Mouse (Mus musculus) forebrain, embryonic 13.5 days (tissue): ENCODE measurements around the gene Dcaf5. TPM values are rescaled to one million over a fixed set of nuclear protein-coding genes. Genes with fewer than 3 reads are reported as not detected.
A peak's percentile ranks its signal among the peaks of the same experiment; 100 is the strongest.

Experiments
- ATAC-seq: fragments of 200-750 bp; cut with Nextera tagmentation; 2 replicates; pipeline ENCODE4 v1.8.0; 2017
- H3K27ac ChIP-seq: fragments of 300-500 bp; sonication (generic); 2 replicates; pipeline ENCODE4 v1.5.1; 2015; ENCODE audit warnings: inconsistent platforms, mild to moderate bottlenecking, moderate library complexity
- H3K27me3 ChIP-seq: fragments of 300-500 bp; sonication (generic); 2 replicates; pipeline ENCODE4 v1.6.1; 2015; ENCODE audit warnings: mild to moderate bottlenecking, inconsistent platforms
- H3K36me3 ChIP-seq: fragments of 300-500 bp; sonication (generic); 2 replicates; pipeline ENCODE4 v1.6.1; 2015; ENCODE audit warnings: mild to moderate bottlenecking, inconsistent platforms; ENCODE audit not compliant: poor library complexity, severe bottlenecking
- H3K4me1 ChIP-seq: fragments of 300-500 bp; sonication (generic); 2 replicates; pipeline ENCODE4 v1.6.1; 2015; ENCODE audit warnings: inconsistent platforms
- H3K4me2 ChIP-seq: fragments of 300-500 bp; sonication (generic); 2 replicates; pipeline ENCODE4 v1.6.1; 2015; ENCODE audit warnings: inconsistent platforms, mild to moderate bottlenecking, moderate library complexity
- H3K4me3 ChIP-seq: fragments of 300-500 bp; sonication (generic); 2 replicates; pipeline ENCODE4 v1.5.1; 2015; ENCODE audit warnings: mild to moderate bottlenecking, inconsistent platforms
- H3K9ac ChIP-seq: fragments of 300-500 bp; sonication (generic); 2 replicates; pipeline ENCODE4 v1.6.1; 2015; ENCODE audit warnings: mild to moderate bottlenecking, inconsistent platforms
- H3K9me3 ChIP-seq: fragments of 300-500 bp; sonication (generic); replicated peaks from 2 replicates; pipeline ENCODE4 v1.6.1; 2016; ENCODE audit warnings: inconsistent platforms
- WGBS: fragments of 180-500 bp; shearing (Covaris S2); methylation state at CpG from one replicate; pipeline ENCODE4 v1.1.7; 2015; 5-methylcytosine and 5-hydroxymethylcytosine counted together
- polyA plus RNA-seq: library from polyadenylated mRNA; unstranded; fragments of >200 nt; fragmentation: Nextera tagmentation; extraction: Ambion mirVana; gene quantifications from 2 replicates; pipeline ENCODE4 v1.2.1, GENCODE M21; 2015

Gene Dcaf5
- polyA plus RNA-seq, 1 experiment from 2014 or later = 16.1 TPM

DNA sequence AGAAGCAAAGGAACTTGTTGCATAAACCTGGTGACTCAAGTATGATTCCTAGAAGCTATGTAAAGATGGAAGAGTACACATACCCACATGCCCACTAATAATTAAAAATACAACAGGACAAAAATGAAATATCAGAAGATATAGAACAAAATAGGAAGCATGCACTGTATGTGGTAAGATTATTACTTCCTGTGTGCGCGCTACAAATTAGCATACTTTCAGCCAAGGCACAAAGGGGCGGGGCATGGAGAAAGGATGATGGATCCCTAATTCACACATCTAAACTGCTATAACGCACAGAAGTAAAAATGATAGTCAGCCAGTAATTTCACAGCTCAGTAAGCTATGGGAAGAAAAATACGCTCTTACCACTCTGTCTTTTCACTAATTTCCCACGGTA lies 32.3 kb downstream of the Dcaf5 start:
- Histone ChIP-seq H3K9me3 (no peaks in the 10 kb centered on the region), H3K27ac (no peak overlapping the region), H3K4me1 (no peaks in the 10 kb centered on the region), H3K4me2 (no peak overlapping the region), H3K36me3 (peaks cover 37% of the 10 kb centered on the region), H3K9ac (no peak overlapping the region), H3K4me3 (no peak overlapping the region), H3K27me3 (no peaks in the 10 kb centered on the region)
- WGBS = 91% methylated on average over 6 of the region's 6 CpGs
- ATAC-seq = no peak

DNA sequence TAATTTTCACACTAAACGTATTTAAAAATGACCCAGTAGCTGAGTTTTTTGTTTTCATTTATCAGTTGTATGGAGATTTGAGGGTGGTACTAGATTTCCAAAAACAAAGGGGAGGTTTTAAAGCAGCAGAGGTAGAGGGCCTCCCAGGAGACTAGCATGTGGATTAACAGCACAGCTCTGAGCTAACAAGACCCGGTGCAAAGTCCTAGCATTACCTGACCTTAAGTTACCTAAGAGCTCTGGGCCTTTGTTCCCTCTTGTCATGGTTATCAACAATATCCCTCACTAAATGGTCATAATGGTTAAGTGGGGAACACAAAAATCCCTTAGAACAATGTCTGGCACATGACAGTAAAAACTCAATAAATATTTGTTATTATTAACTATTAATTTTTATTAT lies 37.3 kb downstream of the Dcaf5 start:
- no peak overlapping the region for H3K27ac ChIP-seq
- H3K4me1 ChIP-seq = no peaks in the 10 kb centered on the region
- ATAC-seq = no peak
- no peak overlapping the region for H3K4me3 ChIP-seq
- no peaks in the 10 kb centered on the region for H3K27me3 ChIP-seq
- H3K9me3 ChIP-seq = no peaks in the 10 kb centered on the region
- no peak overlapping the region for H3K9ac ChIP-seq
- 90% methylated on average over 2 of the region's 2 CpGs for WGBS
- H3K4me2 ChIP-seq = no peak overlapping the region
- peaks cover 77% of the 10 kb centered on the region for H3K36me3 ChIP-seq

DNA sequence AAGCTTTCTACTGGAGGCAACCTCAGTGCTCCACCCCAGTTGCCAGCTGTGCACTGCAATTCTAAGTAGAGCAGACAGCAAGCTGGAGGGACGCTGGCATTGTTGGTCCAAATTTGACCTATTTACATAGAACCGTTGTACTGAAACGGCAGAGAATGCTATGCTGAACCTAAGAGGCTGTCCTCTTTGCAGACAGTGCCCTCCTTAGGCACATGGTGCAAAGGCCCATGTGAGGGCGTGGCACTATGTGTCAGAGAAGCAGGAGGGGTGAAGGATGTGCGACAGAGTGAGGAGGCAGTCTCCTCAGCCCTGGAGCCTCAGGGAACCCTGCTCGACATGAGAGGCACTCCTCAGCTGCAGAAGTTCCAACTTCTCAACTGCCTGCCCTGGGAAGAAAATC lies 40.0 kb downstream of the Dcaf5 start:
- no peaks in the 10 kb centered on the region for H3K9me3 ChIP-seq
- H3K4me2 ChIP-seq = no peak overlapping the region
- no peaks in the 10 kb centered on the region for H3K27me3 ChIP-seq
- WGBS = 72% methylated on average over 6 of the region's 6 CpGs
- H3K36me3 ChIP-seq = peaks cover 59% of the 10 kb centered on the region
- no peak for ATAC-seq
- H3K9ac ChIP-seq = no peak overlapping the region
- H3K27ac ChIP-seq = no peak overlapping the region
- H3K4me3 ChIP-seq = no peak overlapping the region
- no peaks in the 10 kb centered on the region for H3K4me1 ChIP-seq

DNA sequence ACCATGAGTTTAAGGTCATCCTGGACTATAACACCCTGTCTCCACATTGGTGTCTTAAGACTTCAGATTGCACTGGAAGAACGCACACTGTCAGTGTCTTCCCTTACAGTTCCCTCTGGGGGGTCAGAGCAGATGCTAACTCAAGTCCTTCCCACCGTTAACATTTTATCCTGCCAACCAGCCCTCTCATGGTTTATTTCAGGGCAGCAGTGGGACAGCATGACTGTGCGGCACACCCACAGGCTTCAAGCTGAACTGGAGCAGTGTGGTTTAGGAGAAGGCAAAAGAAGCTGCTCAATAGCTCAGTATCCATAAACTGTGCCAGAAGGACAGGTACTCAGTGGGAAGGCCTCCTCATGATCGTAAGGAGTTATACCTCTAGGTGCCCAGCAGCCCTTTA lies 41.1 kb downstream of the Dcaf5 start:
- no peak overlapping the region for H3K27ac ChIP-seq
- H3K4me1 ChIP-seq = no peaks in the 10 kb centered on the region
- H3K4me2 ChIP-seq = no peak overlapping the region
- H3K4me3 ChIP-seq = no peak overlapping the region
- peaks cover 52% of the 10 kb centered on the region for H3K36me3 ChIP-seq
- WGBS = 93% methylated on average over 4 of the region's 4 CpGs
- no peak overlapping the region for H3K9ac ChIP-seq
- H3K27me3 ChIP-seq = no peaks in the 10 kb centered on the region
- no peaks in the 10 kb centered on the region for H3K9me3 ChIP-seq
- ATAC-seq = no peak

DNA sequence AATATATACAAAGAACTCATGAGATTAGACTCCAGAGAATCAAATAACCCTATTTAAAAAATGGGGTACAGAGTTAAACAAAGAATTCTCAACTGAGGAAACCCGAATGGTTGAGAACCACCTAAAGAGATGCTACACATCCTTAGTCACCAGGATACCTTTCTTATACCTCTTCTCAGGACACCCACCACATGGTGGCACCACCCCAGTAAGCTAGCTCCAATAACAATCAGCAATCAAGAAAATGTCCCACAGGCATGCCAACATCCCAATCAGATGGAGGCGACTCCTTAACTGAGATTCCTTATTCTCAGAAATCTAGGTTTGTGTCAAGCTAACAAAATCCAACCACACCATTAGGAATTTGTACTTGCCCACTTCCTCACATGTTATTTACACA lies 42.4 kb downstream of the Dcaf5 start:
- no peak for ATAC-seq
- Histone ChIP-seq H3K9me3 (no peaks in the 10 kb centered on the region), H3K27me3 (no peaks in the 10 kb centered on the region), H3K4me3 (no peak overlapping the region), H3K4me2 (no peak overlapping the region), H3K9ac (no peak overlapping the region), H3K4me1 (no peaks in the 10 kb centered on the region), H3K36me3 (peaks cover 49% of the 10 kb centered on the region), H3K27ac (no peak overlapping the region)
- 90% methylated on average over 2 of the region's 2 CpGs for WGBS

DNA sequence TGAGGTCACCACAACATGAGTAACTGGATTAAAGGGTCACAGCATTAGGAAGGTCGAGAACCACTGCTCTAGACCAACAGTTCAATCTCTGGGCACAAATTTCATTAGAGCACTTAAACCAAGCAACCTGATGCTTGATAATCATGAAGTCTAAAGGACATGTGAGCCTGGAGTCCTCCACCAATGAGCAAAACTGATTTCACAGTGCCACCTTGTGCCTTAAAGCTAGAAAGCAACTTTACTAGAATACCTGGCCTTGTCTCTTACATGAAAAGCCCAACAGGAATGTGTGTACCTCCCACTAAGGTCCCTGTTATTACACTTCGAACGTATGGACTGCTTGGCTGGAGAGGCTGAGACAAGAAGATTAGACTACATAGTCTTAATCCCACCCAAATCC lies 47.0 kb downstream of the Dcaf5 start:
- H3K9me3 ChIP-seq = no peaks in the 10 kb centered on the region
- ATAC-seq = no peak
- no peak overlapping the region for H3K4me2 ChIP-seq
- 66% methylated on average over 3 of the region's 3 CpGs for WGBS
- no peaks in the 10 kb centered on the region for H3K4me1 ChIP-seq
- H3K4me3 ChIP-seq = no peak overlapping the region
- H3K27me3 ChIP-seq = no peaks in the 10 kb centered on the region
- peaks cover 11% of the 10 kb centered on the region for H3K36me3 ChIP-seq
- H3K9ac ChIP-seq = no peak overlapping the region
- H3K27ac ChIP-seq = no peak overlapping the region

DNA sequence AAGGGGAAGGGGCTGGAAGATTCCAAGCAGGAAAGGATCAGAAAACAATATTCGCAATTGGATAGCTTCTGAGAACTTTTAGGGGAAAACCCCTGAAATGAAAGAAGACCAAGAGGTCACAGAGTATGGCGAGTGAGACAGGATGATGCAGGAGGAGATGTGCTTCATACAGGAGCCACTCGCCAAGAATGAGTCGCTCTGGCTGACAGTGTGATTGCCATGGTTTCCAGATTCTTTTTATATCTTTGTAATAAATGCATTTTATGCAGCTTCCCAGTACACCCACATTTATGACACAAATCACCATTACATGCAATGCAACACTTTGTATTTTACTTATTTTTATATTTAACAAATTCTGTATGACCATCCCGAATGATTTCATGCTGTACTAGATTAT lies 49.1 kb downstream of the Dcaf5 start:
- H3K9me3 ChIP-seq = no peaks in the 10 kb centered on the region
- H3K9ac ChIP-seq = no peak overlapping the region
- no peak overlapping the region for H3K4me2 ChIP-seq
- H3K27ac ChIP-seq = no peak overlapping the region
- ATAC-seq = no peak
- H3K4me3 ChIP-seq = no peak overlapping the region
- H3K27me3 ChIP-seq = no peaks in the 10 kb centered on the region
- peaks cover 14% of the 10 kb centered on the region for H3K36me3 ChIP-seq
- 93% methylated on average over 5 of the region's 5 CpGs for WGBS
- H3K4me1 ChIP-seq = no peaks in the 10 kb centered on the region

DNA sequence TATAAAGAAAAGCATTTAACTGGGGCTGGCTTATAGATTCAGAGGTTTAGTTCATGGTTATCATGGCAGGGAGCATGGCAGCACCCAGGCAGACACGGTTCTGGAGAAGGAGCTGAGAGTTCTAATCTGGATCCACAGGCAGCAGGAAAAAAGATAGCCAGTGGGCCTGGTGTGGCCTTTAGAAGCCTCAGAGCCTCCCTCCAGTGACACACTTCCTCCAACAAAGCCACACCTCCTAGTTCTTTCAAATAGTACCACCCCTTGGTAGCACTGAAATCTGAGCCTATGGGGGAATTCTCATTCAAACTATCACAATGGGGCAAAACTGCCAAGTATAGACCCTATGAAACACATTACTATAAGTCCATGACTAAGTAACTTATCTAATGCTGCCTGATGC lies 51.0 kb downstream of the Dcaf5 start:
- Histone ChIP-seq H3K4me2 (no peak overlapping the region), H3K36me3 (peaks cover 10% of the 10 kb centered on the region), H3K4me3 (no peak overlapping the region), H3K4me1 (peaks cover 1% of the 10 kb centered on the region; the same call in 1 of the 2 replicates), H3K27ac (no peak overlapping the region), H3K9me3 (no peaks in the 10 kb centered on the region), H3K9ac (no peak overlapping the region), H3K27me3 (no peaks in the 10 kb centered on the region)
- ATAC-seq = no peak
- WGBS = 71% methylated on average over 1 of the region's 1 CpGs

DNA sequence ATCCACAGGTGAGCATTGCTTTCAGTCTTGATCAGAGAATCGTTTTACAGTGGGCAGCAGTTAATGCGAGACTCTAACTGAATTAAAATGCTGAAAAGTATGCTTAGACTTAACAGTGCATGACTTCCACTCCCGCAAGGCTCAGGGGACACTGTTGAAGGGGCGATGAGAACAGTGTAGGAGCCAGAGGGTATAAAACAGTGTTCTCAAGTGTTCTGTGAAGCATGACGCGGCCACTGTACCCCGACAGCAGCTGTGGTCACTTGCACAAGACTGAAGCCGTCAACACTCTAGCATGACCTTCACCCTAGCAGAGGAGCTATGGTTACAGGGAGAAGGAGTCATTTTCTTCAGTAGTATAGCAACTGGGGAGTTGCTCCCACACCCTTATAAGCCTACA lies 52.9 kb downstream of the Dcaf5 start:
- Histone ChIP-seq H3K9me3 (no peaks in the 10 kb centered on the region), H3K27ac (no peak overlapping the region), H3K27me3 (no peaks in the 10 kb centered on the region), H3K36me3 (peaks cover 10% of the 10 kb centered on the region), H3K9ac (no peak overlapping the region), H3K4me2 (no peak overlapping the region), H3K4me3 (no peak overlapping the region), H3K4me1 (peaks cover 11% of the 10 kb centered on the region)
- 94% methylated on average over 8 of the region's 8 CpGs for WGBS
- ATAC-seq = no peak

DNA sequence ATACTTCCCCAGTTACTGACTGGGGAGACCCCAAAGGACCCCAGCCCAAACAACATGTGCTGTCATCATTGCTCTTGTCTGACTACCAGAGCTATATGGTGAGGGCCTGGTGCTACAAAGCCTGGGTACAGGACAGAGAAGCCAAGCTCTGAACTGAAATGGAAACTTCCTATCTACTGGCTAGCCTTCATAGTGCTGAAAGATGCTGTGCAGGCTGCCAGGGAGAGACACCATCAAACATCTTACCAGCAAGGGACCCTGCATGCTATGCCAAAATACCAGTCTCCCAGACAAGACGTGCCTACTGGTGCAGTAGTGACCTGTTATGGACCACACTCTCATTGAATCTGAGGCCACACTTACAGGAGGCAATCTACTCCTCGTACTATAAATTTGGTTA lies 53.6 kb downstream of the Dcaf5 start:
- WGBS = 90% methylated on average over 2 of the region's 2 CpGs
- no peak overlapping the region for H3K4me3 ChIP-seq
- H3K4me2 ChIP-seq = no peak overlapping the region
- H3K4me1 ChIP-seq = peaks cover 11% of the 10 kb centered on the region
- no peak overlapping the region for H3K27ac ChIP-seq
- no peak for ATAC-seq
- no peak overlapping the region for H3K9ac ChIP-seq
- H3K9me3 ChIP-seq = no peaks in the 10 kb centered on the region
- no peaks in the 10 kb centered on the region for H3K27me3 ChIP-seq
- H3K36me3 ChIP-seq = peaks cover 10% of the 10 kb centered on the region

DNA sequence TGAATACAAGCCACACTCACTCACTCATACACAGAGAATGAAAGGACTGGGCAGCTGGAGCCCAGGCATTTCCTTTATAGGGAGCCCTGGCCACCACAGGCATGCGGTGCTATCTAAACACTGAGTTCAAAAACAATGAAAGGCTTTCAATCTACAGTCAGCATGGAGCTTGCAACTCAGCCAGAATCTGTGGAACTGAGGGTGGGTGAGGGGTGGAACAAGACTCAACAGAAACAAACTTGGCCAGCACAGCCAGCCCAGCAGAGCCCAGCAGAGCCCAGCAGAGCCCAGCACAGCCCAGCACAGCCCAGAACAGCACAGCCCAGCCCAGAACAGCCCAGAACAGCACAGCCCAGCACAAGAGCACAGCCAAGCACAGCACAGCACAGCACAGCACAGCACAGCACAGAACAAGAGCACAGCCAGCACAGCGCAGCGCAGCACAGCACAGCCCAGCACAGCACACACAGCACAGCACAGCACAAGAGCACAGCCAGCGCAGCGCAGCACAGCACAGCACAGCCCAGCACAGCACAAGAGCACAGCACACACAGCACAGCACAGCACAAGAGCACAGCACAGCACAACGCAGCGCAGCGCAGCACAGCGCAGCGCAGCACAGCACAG lies 56.5 kb downstream of the Dcaf5 start:
- H3K9ac ChIP-seq = no peak overlapping the region
- no peak overlapping the region for H3K4me3 ChIP-seq
- 83% methylated on average over 10 of the region's 10 CpGs for WGBS
- no peak overlapping the region for H3K4me2 ChIP-seq
- H3K9me3 ChIP-seq = no peaks in the 10 kb centered on the region
- H3K4me1 ChIP-seq = peaks cover 11% of the 10 kb centered on the region
- H3K27me3 ChIP-seq = no peaks in the 10 kb centered on the region
- H3K36me3 ChIP-seq = peaks cover 18% of the 10 kb centered on the region
- peak; percentile 87 for ATAC-seq
- peak overlapping the region; percentile 48 for H3K27ac ChIP-seq

DNA sequence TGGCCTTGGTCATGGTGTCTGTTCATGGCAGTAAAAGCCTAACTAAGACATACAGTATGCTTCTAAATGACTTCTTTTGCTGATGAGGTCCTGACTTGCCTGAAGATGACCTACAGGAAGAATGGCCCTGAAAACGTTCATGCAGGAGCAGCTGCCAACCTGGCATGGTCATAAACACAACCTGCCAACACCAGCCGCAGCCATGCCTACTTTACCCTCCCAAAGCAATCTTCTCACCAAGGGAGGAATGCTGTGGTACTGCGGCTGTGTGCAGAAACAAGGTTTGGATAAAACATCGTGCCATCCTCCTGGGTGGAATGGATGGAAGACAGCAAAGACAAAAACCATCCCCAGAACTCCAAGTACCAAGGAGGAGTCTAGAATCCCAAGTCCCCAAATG lies 57.0 kb downstream of the Dcaf5 start:
- no peak overlapping the region for H3K4me2 ChIP-seq
- H3K27ac ChIP-seq = peak overlapping the region; percentile 48
- WGBS = 69% methylated on average over 4 of the region's 4 CpGs
- H3K4me3 ChIP-seq = no peak overlapping the region
- 0 out of 2 replicates have a peak, but pooled peaks have one; percentile 7 for ATAC-seq
- H3K9ac ChIP-seq = no peak overlapping the region
- peaks cover 11% of the 10 kb centered on the region for H3K4me1 ChIP-seq
- H3K9me3 ChIP-seq = no peaks in the 10 kb centered on the region
- H3K36me3 ChIP-seq = peaks cover 22% of the 10 kb centered on the region
- H3K27me3 ChIP-seq = no peaks in the 10 kb centered on the region

DNA sequence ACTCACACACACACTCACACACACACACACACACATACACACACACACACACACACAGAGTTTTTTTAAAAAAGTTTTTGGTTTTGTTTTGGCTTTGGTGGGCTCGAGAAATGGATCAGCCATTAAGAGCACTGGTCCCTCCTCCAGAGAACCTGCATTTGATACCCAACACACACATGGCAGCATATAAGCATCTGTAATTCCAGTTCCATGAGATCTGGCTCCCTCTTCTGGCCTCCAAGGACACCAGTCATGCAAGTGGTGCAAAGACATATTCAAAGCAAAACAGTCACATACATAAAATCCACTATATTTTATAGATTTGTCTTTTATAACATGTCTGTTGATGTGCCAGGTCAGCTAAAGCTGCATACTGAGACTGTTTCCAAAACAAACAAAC lies 58.8 kb downstream of the Dcaf5 start:
- no peak overlapping the region for H3K4me3 ChIP-seq
- 48% methylated on average over 1 of the region's 1 CpGs for WGBS
- peaks cover 26% of the 10 kb centered on the region for H3K36me3 ChIP-seq
- H3K9ac ChIP-seq = no peak overlapping the region
- ATAC-seq = no peak
- H3K27ac ChIP-seq = no peak overlapping the region
- H3K27me3 ChIP-seq = no peaks in the 10 kb centered on the region
- peaks cover 11% of the 10 kb centered on the region for H3K4me1 ChIP-seq
- H3K4me2 ChIP-seq = no peak overlapping the region
- H3K9me3 ChIP-seq = no peaks in the 10 kb centered on the region
